Mouse (Mus musculus) lung, adult 2 months (tissue): Measurements from ENCODE around the gene Tmem9b.

ENCODE experiments used
- CTCF ChIP-seq: fragments of 200-500 bp; IDR thresholded peaks from 2 replicates; pipeline ENCODE4 v1.5.1; 2011; ENCODE audit warnings: mild to moderate bottlenecking, low read length, control low read depth; ENCODE audit not compliant: insufficient read depth
- POLR2A ChIP-seq: fragments of 200-500 bp; IDR thresholded peaks from 2 replicates; pipeline ENCODE4 v1.6.1; 2011; ENCODE audit warnings: low read depth, mild to moderate bottlenecking, control low read depth, low read length, borderline replicate concordance; ENCODE audit errors: extremely low read depth

DNA sequence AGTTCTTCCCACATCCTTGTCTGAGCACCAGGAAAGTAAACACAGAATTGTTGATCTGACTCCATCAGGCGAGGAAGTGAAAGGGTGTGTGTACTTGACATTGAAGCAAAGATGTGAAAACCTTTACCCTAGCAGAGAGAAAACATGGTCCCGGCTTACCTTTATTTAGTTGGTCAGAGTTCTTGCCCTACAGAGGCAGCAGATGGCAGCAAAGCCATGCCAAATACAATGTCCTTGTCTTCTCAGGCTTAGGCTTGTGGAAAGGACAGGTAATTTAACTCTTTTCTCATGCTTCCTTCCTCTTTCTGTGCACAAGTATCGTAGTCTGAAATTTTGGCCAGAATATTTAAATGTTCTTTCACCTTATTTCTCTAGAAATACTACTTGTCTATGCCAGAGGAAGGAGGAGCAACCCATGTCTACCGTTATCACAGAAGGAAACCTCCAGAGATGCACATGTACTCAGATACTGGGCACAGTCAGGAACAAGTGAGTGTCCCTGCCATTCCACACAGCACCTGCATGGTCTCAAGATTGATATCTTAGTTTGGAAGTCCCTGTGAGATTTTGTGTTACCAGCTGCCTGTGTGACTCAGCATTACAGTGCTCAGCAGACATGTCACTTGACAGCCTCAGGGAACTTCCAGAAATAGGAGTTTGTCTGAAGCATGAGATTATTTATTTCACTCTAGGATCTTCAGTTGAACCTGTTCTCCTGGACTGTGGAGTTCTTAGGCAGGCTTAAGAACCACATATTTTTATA is 45.5 kb downstream of the Tmem9b start:
- TF ChIP-seq CTCF (peak; percentile 48; the same call in 1 of the 2 replicates), POLR2A (no peak)
